Mouse (Mus musculus) liver, postnatal 0 days (tissue): ENCODE measurements at regions not wholly inside any gene's neighbourhood (a gene's known extent, or its start where the extent isn't known, plus 50 kb on each side); places are given as distances from the start of the nearest gene placed in this dataset.

Experiments
- ATAC-seq: fragments of 200-750 bp; cut with Nextera tagmentation; 2 replicates; pipeline ENCODE4 v1.8.0; 2017; ENCODE audit warnings: mild to moderate bottlenecking, moderate library complexity
- DNase-seq: peaks from one replicate; pipeline ENCODE4 v3.0.0-alpha.2; 2016
- H3K27ac ChIP-seq: fragments of 300-500 bp; sonication (generic); 2 replicates; pipeline ENCODE4 v1.5.1; 2014; ENCODE audit warnings: antibody characterized with exemption, moderate library complexity, mild to moderate bottlenecking, low read depth
- H3K27me3 ChIP-seq: fragments of 300-500 bp; sonication (generic); 2 replicates; pipeline ENCODE4 v1.6.1; 2014; ENCODE audit warnings: low read length, control low read depth, mixed read lengths; ENCODE audit not compliant: insufficient read depth
- H3K36me3 ChIP-seq: fragments of 300-500 bp; sonication (generic); replicated peaks from 2 replicates; pipeline ENCODE4 v1.6.1; 2014; ENCODE audit warnings: mild to moderate bottlenecking, control low read depth, low read length, moderate library complexity, mixed read lengths; ENCODE audit not compliant: insufficient read depth
- H3K4me1 ChIP-seq: fragments of 300-500 bp; sonication (generic); 2 replicates; pipeline ENCODE4 v1.6.1; 2014; ENCODE audit warnings: antibody characterized with exemption, mild to moderate bottlenecking, control low read depth; ENCODE audit not compliant: insufficient read depth
- H3K4me2 ChIP-seq: fragments of 300-500 bp; sonication (generic); 2 replicates; pipeline ENCODE4 v1.6.1; 2014; ENCODE audit warnings: low read depth, mild to moderate bottlenecking, low read length, moderate library complexity, mixed read lengths
- H3K4me3 ChIP-seq: fragments of 300-500 bp; sonication (generic); 2 replicates; pipeline ENCODE4 v1.5.1; 2014; ENCODE audit warnings: low read depth, low read length
- H3K9ac ChIP-seq: fragments of 300-500 bp; sonication (generic); replicated peaks from 2 replicates; pipeline ENCODE4 v1.6.1; 2014; ENCODE audit warnings: mild to moderate bottlenecking, moderate library complexity
- H3K9me3 ChIP-seq: fragments of 300-500 bp; sonication (generic); 2 replicates; pipeline ENCODE4 v1.6.1; 2016; ENCODE audit warnings: mild to moderate bottlenecking, control low read depth, low read length, mixed read lengths
- CTCF ChIP-seq: sonication (generic); IDR thresholded peaks from 2 replicates; pipeline ENCODE4 v1.5.1; 2016; ENCODE audit warnings: antibody characterized with exemption, low read depth
- EP300 ChIP-seq: IDR thresholded peaks from 2 replicates; pipeline ENCODE4 v1.6.1; 2016; ENCODE audit warnings: antibody characterized with exemption, low read depth, mild to moderate bottlenecking
- WGBS: fragments of 180-500 bp; shearing (Covaris S2); extraction: QIAGEN DNeasy Blood & Tissue Kit; methylation state at CpG from one replicate; pipeline ENCODE4 v1.1.7; 2014; ENCODE audit not compliant: insufficient replicate concordance; 5-methylcytosine and 5-hydroxymethylcytosine counted together

GRCm38 (mm10) chr9:61159616-61160015 is 212.6 kb upstream of the Tle3 start:
- Histone ChIP-seq H3K27ac (no peak overlapping the region), H3K4me2 (no peak overlapping the region), H3K9ac (no peak overlapping the region), H3K4me3 (no peak overlapping the region), H3K27me3 (0 out of 2 replicates have a peak, but pooled peaks cover 3% of the 10 kb centered on the region), H3K36me3 (no peaks in the 10 kb centered on the region), H3K4me1 (no peaks in the 10 kb centered on the region), H3K9me3 (no peaks in the 10 kb centered on the region)
- TF ChIP-seq CTCF (no peak), EP300 (no peak)
- WGBS = 84% methylated on average over 10 of the region's 10 CpGs
- ATAC-seq = no peak
- DNase-seq = no peak

- Histone ChIP-seq H3K4me3 (no peak overlapping the region), H3K9me3 (no peaks in the 10 kb centered on the region), H3K36me3 (no peaks in the 10 kb centered on the region), H3K4me1 (no peaks in the 10 kb centered on the region), H3K27ac (no peak overlapping the region), H3K4me2 (no peak overlapping the region), H3K27me3 (0 out of 2 replicates have a peak, but pooled peaks cover 3% of the 10 kb centered on the region), H3K9ac (no peak overlapping the region)
- ATAC-seq (no peak), DNase-seq (no peak)
- TF ChIP-seq EP300 (no peak), CTCF (no peak)
- 85% methylated on average over 10 of the region's 10 CpGs for WGBS
These were observed 209.3 kb upstream of the Tle3 start for GRCm38 (mm10) chr9:61162884-61163283.

DNA sequence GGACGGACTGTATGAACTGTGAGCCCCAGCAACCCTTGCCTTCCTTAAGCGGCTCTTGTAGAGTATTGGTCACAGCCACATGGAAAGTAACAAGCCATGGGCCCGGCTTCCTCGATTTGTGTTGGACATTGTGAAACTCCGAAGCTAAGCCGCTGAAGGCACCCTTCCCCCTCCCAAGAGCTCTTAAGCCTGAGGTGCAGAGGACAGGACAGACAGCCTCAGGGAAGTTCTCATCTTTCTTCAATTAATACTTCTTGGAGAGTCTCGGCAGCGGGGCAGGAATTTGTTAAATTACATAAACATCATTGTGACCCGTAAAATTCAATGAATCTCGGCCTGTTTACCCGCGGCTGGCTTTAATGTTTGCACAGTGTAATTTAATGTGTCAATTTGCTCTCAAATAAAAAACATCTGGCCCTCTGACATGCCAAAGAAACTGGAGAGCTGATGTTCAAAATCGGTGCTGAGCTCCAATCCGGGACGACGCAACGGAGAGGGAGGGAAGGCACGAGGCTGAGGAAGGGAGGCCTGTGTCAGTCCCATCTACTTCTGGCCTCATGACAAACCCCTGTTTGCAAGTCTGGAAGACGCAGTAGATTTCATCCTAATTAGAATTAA is 208.4 kb upstream of the Tle3 start:
- H3K27ac ChIP-seq = no peak overlapping the region
- H3K36me3 ChIP-seq = no peaks in the 10 kb centered on the region
- no peak overlapping the region for H3K4me2 ChIP-seq
- TF ChIP-seq EP300 (no peak), CTCF (no peak)
- no peak overlapping the region for H3K4me3 ChIP-seq
- H3K27me3 ChIP-seq = 0 out of 2 replicates have a peak, but pooled peaks cover 3% of the 10 kb centered on the region
- H3K9me3 ChIP-seq = no peaks in the 10 kb centered on the region
- H3K4me1 ChIP-seq = no peaks in the 10 kb centered on the region
- DNase-seq (no peak), ATAC-seq (no peak)
- WGBS = 69% methylated on average over 19 of the region's 19 CpGs
- H3K9ac ChIP-seq = no peak overlapping the region

DNA sequence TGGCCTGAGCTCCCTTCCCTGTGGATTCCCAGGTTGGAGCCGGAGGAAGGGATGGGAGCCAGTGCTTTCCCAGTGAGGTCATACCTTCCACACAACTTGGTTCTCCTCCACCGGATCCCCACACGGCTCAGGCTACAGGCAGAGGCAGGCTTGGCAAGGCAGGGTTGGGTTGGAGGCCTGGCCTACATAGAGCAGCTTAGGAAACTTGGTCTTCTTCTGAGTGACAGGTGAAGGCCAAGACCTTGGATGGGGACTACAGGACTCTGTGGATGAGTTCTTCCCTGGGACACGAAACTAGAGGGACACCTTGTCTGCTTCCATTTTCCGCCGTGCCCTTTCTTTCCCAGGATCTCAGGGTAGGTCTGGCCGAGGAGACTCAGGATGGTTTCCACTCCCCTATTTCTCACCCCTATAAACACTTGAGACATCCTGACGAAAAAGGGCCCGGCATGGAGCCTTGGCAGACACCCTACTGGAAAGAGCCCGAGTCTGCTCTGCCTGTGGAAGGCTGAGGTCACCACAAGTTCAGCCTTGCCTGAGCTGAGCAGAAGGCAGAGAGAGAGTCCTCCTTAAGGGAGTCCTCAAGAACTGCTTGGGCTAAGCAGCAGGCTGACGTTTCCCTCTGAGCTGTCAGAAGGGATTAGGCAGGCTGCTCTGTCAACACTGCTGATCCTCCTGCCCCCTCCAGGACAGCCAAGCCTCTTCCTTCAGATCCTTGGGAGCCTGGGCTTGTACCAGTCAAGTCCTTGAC is 207.5 kb upstream of the Tle3 start:
- Histone ChIP-seq H3K4me3 (no peak overlapping the region), H3K4me2 (no peak overlapping the region), H3K27me3 (0 out of 2 replicates have a peak, but pooled peaks cover 3% of the 10 kb centered on the region), H3K36me3 (no peaks in the 10 kb centered on the region), H3K27ac (0 out of 2 replicates have a peak overlapping the region, but pooled peaks have one; percentile 12), H3K9ac (no peak overlapping the region), H3K4me1 (0 out of 2 replicates have a peak, but pooled peaks cover under 1% of the 10 kb centered on the region), H3K9me3 (no peaks in the 10 kb centered on the region)
- WGBS = 59% methylated on average over 11 of the region's 11 CpGs
- no peak for ATAC-seq
- TF ChIP-seq EP300 (no peak), CTCF (no peak)
- no peak for DNase-seq

GRCm38 (mm10) chr9:61166115-61166514 is 206.1 kb upstream of the Tle3 start:
- Histone ChIP-seq H3K4me3 (no peak overlapping the region), H3K9ac (no peak overlapping the region), H3K9me3 (no peaks in the 10 kb centered on the region), H3K4me2 (no peak overlapping the region), H3K4me1 (0 out of 2 replicates have a peak, but pooled peaks cover 4% of the 10 kb centered on the region), H3K27ac (no peak overlapping the region), H3K27me3 (0 out of 2 replicates have a peak, but pooled peaks cover 3% of the 10 kb centered on the region), H3K36me3 (no peaks in the 10 kb centered on the region)
- 48% methylated on average over 2 of the region's 2 CpGs for WGBS
- TF ChIP-seq CTCF = no peak
- TF ChIP-seq EP300 = no peak
- DNase-seq (no peak), ATAC-seq (no peak)

DNA sequence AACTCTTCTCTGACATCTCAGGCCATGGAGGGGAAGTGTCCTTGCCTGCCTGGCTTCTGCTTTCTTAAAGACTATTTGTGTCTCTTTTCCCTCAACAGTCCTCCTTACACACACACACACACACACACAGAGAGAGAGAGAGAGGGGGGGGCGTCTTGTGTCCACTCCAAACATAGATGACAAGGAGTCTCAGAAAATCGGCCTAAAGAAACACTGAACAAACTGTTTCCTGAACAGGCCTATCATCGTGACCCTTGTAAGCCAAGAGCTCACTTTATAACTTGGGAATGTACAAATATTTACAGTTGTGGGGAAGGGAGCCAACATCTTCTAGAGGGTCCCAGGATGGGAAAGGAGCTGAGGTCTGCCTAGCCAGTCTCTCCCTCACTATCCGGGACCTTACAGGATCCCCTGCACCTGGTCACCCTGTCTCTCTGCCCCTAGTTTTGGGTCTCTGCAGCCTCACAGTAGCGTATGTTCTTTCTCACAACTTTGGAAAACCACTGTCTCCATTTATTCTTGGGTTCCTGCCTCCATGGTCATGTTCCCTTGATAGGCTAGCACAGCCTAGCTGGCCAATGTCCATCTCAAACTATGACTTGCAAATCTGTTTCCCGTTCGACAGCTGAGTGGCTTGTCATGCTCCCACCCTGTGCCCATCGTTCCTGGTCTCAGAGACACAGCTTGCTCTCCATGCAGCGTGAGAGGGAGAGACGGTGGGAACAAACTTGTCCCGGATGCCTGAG is 204.9 kb upstream of the Tle3 start:
- Histone ChIP-seq H3K4me2 (no peak overlapping the region), H3K4me3 (no peak overlapping the region), H3K9me3 (no peaks in the 10 kb centered on the region), H3K27ac (peak overlapping the region; percentile 23; the same call in 1 of the 2 replicates), H3K9ac (no peak overlapping the region), H3K4me1 (0 out of 2 replicates have a peak, but pooled peaks cover 4% of the 10 kb centered on the region), H3K36me3 (no peaks in the 10 kb centered on the region), H3K27me3 (0 out of 2 replicates have a peak, but pooled peaks cover 3% of the 10 kb centered on the region)
- no peak for DNase-seq
- TF ChIP-seq EP300 (no peak), CTCF (no peak)
- WGBS = 62% methylated on average over 11 of the region's 11 CpGs
- ATAC-seq = no peak
